In the genomic region with DNA sequence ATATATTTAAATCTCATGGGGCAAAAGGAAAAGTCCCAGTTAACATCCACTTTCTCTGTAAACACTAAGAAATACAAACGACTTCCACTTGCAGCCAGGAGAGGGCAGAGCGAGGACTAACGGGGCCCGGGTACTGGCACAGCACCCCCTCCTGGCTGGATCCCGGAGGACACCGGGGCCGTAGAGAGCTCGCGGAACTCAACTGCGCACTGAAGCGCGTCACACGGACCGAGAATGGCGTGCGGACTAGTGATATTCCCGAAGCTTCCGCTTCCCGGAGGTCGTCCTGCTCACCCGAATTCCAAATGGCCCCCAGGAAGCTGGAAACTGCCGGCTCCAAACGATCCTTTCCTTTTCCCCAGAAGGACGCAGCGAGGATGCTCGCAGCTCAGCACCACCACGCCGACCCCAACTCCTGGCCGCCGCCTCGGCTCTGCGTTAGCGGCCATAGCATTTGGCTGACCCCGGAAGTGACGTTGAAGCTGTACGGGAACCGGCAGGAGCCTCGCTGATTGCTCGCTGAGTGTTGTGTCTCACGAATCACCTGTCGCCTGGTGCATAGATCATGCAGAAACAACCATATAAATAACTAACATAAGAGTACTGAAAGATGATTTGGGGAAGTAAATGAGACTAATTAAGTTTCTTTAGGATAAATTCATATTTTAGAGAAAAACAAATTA, we compare ENCODE assay signal across 7 mouse cellular contexts. TPM values are rescaled to one million over a fixed set of nuclear protein-coding genes. Genes with fewer than 3 reads are reported as not detected.
DNase-seq lines count a peak whose midpoint lies in the region; ATAC-seq lines count a peak whose summit lies in the region.

Gene Sucla2 (plus strand): TSS at position 554 of the 683 bp plus-strand sequence.

- H3K4me2 ChIP-seq in intestine, embryonic 16.5 days (ENCODE audit: low read depth, low read length): peak within 1 kb of the TSS; percentile 56
- peak within 1 kb of the TSS; percentile 26; the same call in 1 of the 2 replicates for H3K4me2 ChIP-seq in midbrain, embryonic 11.5 days

- no peaks in the 10 kb centered on the region for H3K4me1 ChIP-seq in intestine, embryonic 16.5 days (ENCODE audit: control insufficient read depth, insufficient read depth, low read length)
- H3K4me1 ChIP-seq in midbrain, embryonic 11.5 days (ENCODE audit: control insufficient read depth, insufficient read depth, low read length): no peaks in the 10 kb centered on the region

- peak within 1 kb of the TSS; percentile 74 for H3K9ac ChIP-seq in intestine, embryonic 16.5 days (ENCODE audit: low read depth, low read length)
- peak within 1 kb of the TSS; percentile 71 for H3K9ac ChIP-seq in midbrain, embryonic 11.5 days (ENCODE audit: low read length)

- H3K27ac ChIP-seq in intestine, embryonic 16.5 days (ENCODE audit: low read length): peak within 1 kb of the TSS; percentile 77
- peak within 1 kb of the TSS; percentile 81 for H3K27ac ChIP-seq in midbrain, embryonic 11.5 days (ENCODE audit: low read depth, low read length)

- H3K4me3 ChIP-seq in intestine, embryonic 16.5 days (ENCODE audit: low read length): peak within 1 kb of the TSS; percentile 57
- H3K4me3 ChIP-seq in midbrain, embryonic 11.5 days (ENCODE audit: low read depth, low read length): peak within 1 kb of the TSS; percentile 46

- DNase-seq in adrenal gland, adult 8-10 months: peak; percentile 89
- peak; percentile 95 for DNase-seq in embryo, embryonic 9.5 days (ENCODE audit: extremely low spot score)
- DNase-seq in gastrocnemius, postnatal 4 days (ENCODE audit: low spot score in 2 of 2): peak; percentile 83 to 95
- peak; percentile 96 to 97 for DNase-seq in left cerebral cortex, postnatal 36 days (ENCODE audit: low spot score in 2 of 2)
- DNase-seq in midbrain, embryonic 11.5 days (ENCODE audit: low spot score, missing footprints): peak; percentile 99
- peak; percentile 95 for DNase-seq in skeletal muscle tissue, adult 2 months (ENCODE audit: low read depth, low spot score)

- no peaks in the 10 kb centered on the region for H3K9me3 ChIP-seq in intestine, embryonic 16.5 days (ENCODE audit: control insufficient read depth, low read length)
- H3K9me3 ChIP-seq in midbrain, embryonic 11.5 days (ENCODE audit: control insufficient read depth, low read length): no peaks in the 10 kb centered on the region

- H3K36me3 ChIP-seq in intestine, embryonic 16.5 days (ENCODE audit: control insufficient read depth, insufficient read depth, low read length): no peaks in the 10 kb centered on the region
- H3K36me3 ChIP-seq in midbrain, embryonic 11.5 days (ENCODE audit: control insufficient read depth, insufficient read depth, low read length): no peaks in the 10 kb centered on the region

- no peaks in the 10 kb centered on the region for H3K27me3 ChIP-seq in intestine, embryonic 16.5 days (replicated peaks; ENCODE audit: control insufficient read depth, insufficient read depth, low read length)
- H3K27me3 ChIP-seq in midbrain, embryonic 11.5 days (ENCODE audit: control insufficient read depth, insufficient read depth, low read length): no peaks in the 10 kb centered on the region

- ATAC-seq in intestine, embryonic 16.5 days: peak; percentile 100
- peak; percentile 100 for ATAC-seq in midbrain, embryonic 11.5 days (ENCODE audit: low FRiP score)

- WGBS in intestine, embryonic 16.5 days: 0% methylated on average over 37 of the region's 41 CpGs
- under 1% methylated on average over 38 of the region's 41 CpGs for WGBS in midbrain, embryonic 11.5 days

- intact Hi-C loops in left cerebral cortex, postnatal 36 days (cut with DNase I): loop anchor here (1.0 kb wide), 1 partner anchor 27 kb away; no protein-coding TSS in a partner anchor

RNA-seq across cellular contexts. Expression of gene Sucla2, which starts in this region (rescaled TPM):
- total RNA-seq in adrenal gland, adult 8-10 months (2022): 100 to 1,000 TPM; 218 to 281 (median 245) TPM
- total RNA-seq in gastrocnemius, postnatal 4 days (2021): 100 to 1,000 TPM; 265 to 310 TPM
- 140 and 141 TPM in 2 replicates for polyA plus RNA-seq in intestine, embryonic 16.5 days (2015; fragmentation: Nextera tagmentation; extraction: Ambion mirVana)
- 100 to 1,000 TPM; 143 TPM for total RNA-seq in left cerebral cortex, postnatal 36 days (2021)
- 116 and 129 TPM in 2 replicates for polyA plus RNA-seq in midbrain, embryonic 11.5 days (2014; fragmentation: Nextera tagmentation; extraction: Ambion mirVana)

Comparison
In these comparisons a context has a peak if more than half of its experiments do, and no peak if none do; other contexts are left out.
1. Peak in every context shown above with its lines: DNase-seq, ATAC-seq, H3K4me3 ChIP-seq and H3K27ac ChIP-seq.